Mouse (Mus musculus): Measurements from ENCODE around the gene Mmp10. TPM values are rescaled to one million over a fixed set of nuclear protein-coding genes. Genes with fewer than 3 reads are reported as not detected.

Gene Mmp10
- polyA plus RNA-seq, 1 experiment from 2014 or later = not detected

- no peak overlapping the region for H3K4me3 ChIP-seq (replicated peaks)
- no peaks in the 10 kb centered on the region for H3K27me3 ChIP-seq
Observed at GRCm38 (mm10) chr9:7545920-7546319, 43.8 kb downstream of the Mmp10 start.

GRCm38 (mm10) chr9:7551943-7552342 is 49.8 kb downstream of the Mmp10 start:
- H3K27ac ChIP-seq = no peak overlapping the region
- H3K36me3 ChIP-seq (replicated peaks) = no peaks in the 10 kb centered on the region
- no peaks in the 10 kb centered on the region for H3K9me3 ChIP-seq
- no peaks in the 10 kb centered on the region for H3K4me1 ChIP-seq
- H3K9ac ChIP-seq = no peak overlapping the region
- no peaks in the 10 kb centered on the region for H3K27me3 ChIP-seq
- no peak for ATAC-seq (ENCODE audit: low FRiP score)
- H3K4me2 ChIP-seq = no peak overlapping the region
- H3K4me3 ChIP-seq (replicated peaks) = no peak overlapping the region

More at GRCm38 (mm10) chr9:7545920-7546319, 43.8 kb downstream of the Mmp10 start:
- 92% methylated on average over 7 of the region's 7 CpGs for WGBS
- H3K4me2 ChIP-seq = no peak overlapping the region
- H3K36me3 ChIP-seq (replicated peaks) = no peaks in the 10 kb centered on the region
- no peak overlapping the region for H3K27ac ChIP-seq
- no peak overlapping the region for H3K9ac ChIP-seq
- H3K9me3 ChIP-seq = no peaks in the 10 kb centered on the region
- H3K4me1 ChIP-seq = no peaks in the 10 kb centered on the region
- no peak for ATAC-seq (ENCODE audit: low FRiP score)

GRCm38 (mm10) chr9:7553536-7553935 is 51.4 kb downstream of the Mmp10 start:
- Histone ChIP-seq H3K9me3 (no peaks in the 10 kb centered on the region), H3K9ac (no peak overlapping the region), H3K27me3 (no peaks in the 10 kb centered on the region), H3K27ac (no peak overlapping the region), H3K4me1 (no peaks in the 10 kb centered on the region), H3K4me3 (replicated peaks) (no peak overlapping the region), H3K4me2 (no peak overlapping the region), H3K36me3 (replicated peaks) (no peaks in the 10 kb centered on the region)
- ATAC-seq (ENCODE audit: low FRiP score) = no peak
- WGBS = 83% methylated on average over 3 of the region's 3 CpGs

- 56% methylated on average over 3 of the region's 3 CpGs for WGBS
- Histone ChIP-seq H3K36me3 (replicated peaks) (no peaks in the 10 kb centered on the region), H3K9ac (no peak overlapping the region), H3K4me1 (no peaks in the 10 kb centered on the region), H3K4me3 (replicated peaks) (no peak overlapping the region), H3K27me3 (no peaks in the 10 kb centered on the region), H3K9me3 (no peaks in the 10 kb centered on the region), H3K27ac (no peak overlapping the region), H3K4me2 (no peak overlapping the region)
- ATAC-seq (ENCODE audit: low FRiP score) = no peak
Observed at GRCm38 (mm10) chr9:7554382-7554781, 52.2 kb downstream of the Mmp10 start.

GRCm38 (mm10) chr9:7558221-7559017 is 56.3 kb downstream of the Mmp10 start, which contains the start of gene Mmp8:
Gene Mmp8, plus strand, starts transcription at chr9:7558456.
- H3K4me1 ChIP-seq = no peaks in the 10 kb centered on the region
- no peaks in the 10 kb centered on the region for H3K27me3 ChIP-seq
- H3K9ac ChIP-seq = no peak within 1 kb of the TSS
- H3K9me3 ChIP-seq = no peaks in the 10 kb centered on the region
- WGBS = 89% methylated on average over 8 of the region's 8 CpGs
- H3K36me3 ChIP-seq (replicated peaks) = no peaks in the 10 kb centered on the region
- no peak within 1 kb of the TSS for H3K4me2 ChIP-seq
- H3K27ac ChIP-seq = no peak within 1 kb of the TSS
- ATAC-seq (ENCODE audit: low FRiP score) = no peak
- no peak within 1 kb of the TSS for H3K4me3 ChIP-seq (replicated peaks)

Other genes with a start within 250 kb of the Mmp10 start
- not detected in 2 replicates for gene Mmp13, start 229.8 kb upstream of the Mmp10 start, polyA plus RNA-seq (2016; fragmentation: Nextera tagmentation; extraction: Ambion mirVana)
- not detected in 2 replicates for gene Mmp12, start 158.0 kb upstream of the Mmp10 start, polyA plus RNA-seq (2016; fragmentation: Nextera tagmentation; extraction: Ambion mirVana)
- gene Mmp1b, start 114.3 kb upstream of the Mmp10 start, polyA plus RNA-seq (2016; fragmentation: Nextera tagmentation; extraction: Ambion mirVana) = not detected in 2 replicates
- not detected in 2 replicates for gene Mmp3, start 56.5 kb upstream of the Mmp10 start, polyA plus RNA-seq (2016; fragmentation: Nextera tagmentation; extraction: Ambion mirVana)
- not detected in 2 replicates for gene Mmp8, start 56.1 kb downstream of the Mmp10 start, polyA plus RNA-seq (2016; fragmentation: Nextera tagmentation; extraction: Ambion mirVana)
- gene Mmp27, start 69.0 kb downstream of the Mmp10 start, polyA plus RNA-seq (2016; fragmentation: Nextera tagmentation; extraction: Ambion mirVana) = not detected in 2 replicates
- not detected in 2 replicates for gene Mmp20, start 125.9 kb downstream of the Mmp10 start, polyA plus RNA-seq (2016; fragmentation: Nextera tagmentation; extraction: Ambion mirVana)
- gene Mmp7, start 189.7 kb downstream of the Mmp10 start, polyA plus RNA-seq (2016; fragmentation: Nextera tagmentation; extraction: Ambion mirVana) = not detected in 2 replicates

Data from forebrain, embryonic 12.5 days (tissue).